In genomic region chr5:139302101-139302500, GRCm38 (mm10) we compare ENCODE assay signal across 21 mouse cellular contexts. TPM values are rescaled to one million over a fixed set of nuclear protein-coding genes. Genes with fewer than 3 reads are reported as not detected.
"Had no signal": no experiment of that assay in that cellular context is flagged by ENCODE, and none has a peak within 500 bp of the region (broad histone marks: within the 10 kb centered on the region; RNA-seq: fewer than 3 reads in every experiment).

No protein-coding gene starts in this region.

- H3K4me2 ChIP-seq: liver, embryonic 11.5 days; liver, embryonic 15.5 days; midbrain, embryonic 13.5 days; neural tube, embryonic 15.5 days had no signal

- H3K27ac ChIP-seq: limb, embryonic 10.5 days; liver, embryonic 15.5 days; midbrain, embryonic 13.5 days; neural tube, embryonic 15.5 days had no signal

- H3K9me3 ChIP-seq: limb, embryonic 10.5 days; liver, embryonic 15.5 days; midbrain, embryonic 13.5 days; neural tube, embryonic 15.5 days had no signal

- DNase-seq: kidney, adult 9 months; kidney, postnatal 10 days; kidney, postnatal 4 days; lung, adult 2 months; lung, postnatal 36 days; thymus, adult 2 months; thymus, postnatal 36 days had no signal

- H3K27me3 ChIP-seq: liver, embryonic 15.5 days; midbrain, embryonic 13.5 days; neural tube, embryonic 15.5 days had no signal

- H3K4me3 ChIP-seq: limb, embryonic 10.5 days; liver, embryonic 15.5 days; midbrain, embryonic 13.5 days; myocyte; neural tube, embryonic 15.5 days had no signal

- H3K36me3 ChIP-seq: limb, embryonic 10.5 days; liver, embryonic 15.5 days; midbrain, embryonic 13.5 days had no signal

- H3K4me1 ChIP-seq: limb, embryonic 10.5 days; midbrain, embryonic 13.5 days; neural tube, embryonic 15.5 days had no signal

- ATAC-seq: inflammation-experienced regulatory T-cells, adult 6 months; intestine, postnatal 0 days; lung, postnatal 0 days; midbrain, embryonic 13.5 days had no signal

- H3K9ac ChIP-seq: liver, embryonic 15.5 days; midbrain, embryonic 13.5 days; neural tube, embryonic 15.5 days had no signal

RNA-seq across cellular contexts. Expression of gene Cyp2w1, which starts 50.3 kb away (rescaled TPM):
- total RNA-seq: left cerebral cortex, adult 18-20 months; left cerebral cortex, postnatal 14 days; megakaryocyte progenitor cell, adult 5-6 weeks had no signal
- polyA plus RNA-seq: inflammation-experienced regulatory T-cells, adult 6 months; limb, embryonic 10.5 days; liver, embryonic 11.5 days; liver, embryonic 15.5 days; lung, postnatal 0 days; midbrain, embryonic 13.5 days; myocyte; neural tube, embryonic 11.5 days; neural tube, embryonic 15.5 days; testis, adult 2 months had no signal
